Mouse (Mus musculus) kidney, postnatal 4 days (tissue): ENCODE data around the gene Slc39a13.
A peak's percentile ranks its signal among the peaks of the same experiment; 100 is the strongest.
"Not testable (repeated sequence)": the region's sequence is repeated elsewhere in the genome, so short reads cannot be mapped to it uniquely, and the experiment has no call there.

Source experiments
- DNase-seq, 2 experiments: peaks; one replicate each; pipeline ENCODE4 v3.0.0; 2021; ENCODE audit warnings: mixed read lengths in 2 of 2

Gene Slc39a13

GRCm38 (mm10) chr2:91070076-91070800, at the start of gene Slc39a13:
Slc39a13 (minus strand) TSS chr2:91070417.
- peak; percentile 96 to 97 for DNase-seq

- no peak for DNase-seq
Measured at GRCm38 (mm10) chr2:91119551-91119950, 49.3 kb upstream of the Slc39a13 start.

- peak in 1 of 2 experiments; percentile 29 for DNase-seq
Measured at GRCm38 (mm10) chr2:91119061-91119460, 48.8 kb upstream of the Slc39a13 start.

GRCm38 (mm10) chr2:91118647-91119046, 48.4 kb upstream of the Slc39a13 start:
- no peak for DNase-seq

- DNase-seq, result no peak
Measured at GRCm38 (mm10) chr2:91117585-91118275, 47.5 kb upstream of the Slc39a13 start, which contains the start of gene Mybpc3. Mybpc3 (plus strand) TSS chr2:91118144.

GRCm38 (mm10) chr2:91116842-91117241, 46.6 kb upstream of the Slc39a13 start:
- DNase-seq, result no peak

- no peak for DNase-seq
Measured at GRCm38 (mm10) chr2:91115578-91115970, 45.4 kb upstream of the Slc39a13 start.

- DNase-seq, result peak; percentile 99
Measured at GRCm38 (mm10) chr2:91114781-91115577, 44.8 kb upstream of the Slc39a13 start.

- DNase-seq, result no peak
Measured at GRCm38 (mm10) chr2:91113852-91114251, 43.6 kb upstream of the Slc39a13 start.

- DNase-seq, result no peak
Measured at GRCm38 (mm10) chr2:91113334-91113733, 43.1 kb upstream of the Slc39a13 start.

GRCm38 (mm10) chr2:91112491-91112890, 42.3 kb upstream of the Slc39a13 start:
- peak in 1 of 2 experiments; percentile 28 for DNase-seq

GRCm38 (mm10) chr2:91111832-91112231, 41.6 kb upstream of the Slc39a13 start:
- not testable (repeated sequence) for DNase-seq

GRCm38 (mm10) chr2:91110429-91110828, 40.2 kb upstream of the Slc39a13 start:
- DNase-seq, result no peak

- DNase-seq, result no peak
Measured at GRCm38 (mm10) chr2:91109807-91110385, 39.7 kb upstream of the Slc39a13 start.

- DNase-seq, result no peak
Measured at GRCm38 (mm10) chr2:91109241-91109640, 39.0 kb upstream of the Slc39a13 start.

- DNase-seq, result no peak
Measured at GRCm38 (mm10) chr2:91108156-91108555, 37.9 kb upstream of the Slc39a13 start.

GRCm38 (mm10) chr2:91101124-91101740, 31.0 kb upstream of the Slc39a13 start:
- DNase-seq, result peak; percentile 97 to 98

GRCm38 (mm10) chr2:91098156-91098555, 27.9 kb upstream of the Slc39a13 start:
- DNase-seq, result no peak

- no peak for DNase-seq
Measured at GRCm38 (mm10) chr2:91097015-91097414, 26.8 kb upstream of the Slc39a13 start.

GRCm38 (mm10) chr2:91096524-91096923, 26.3 kb upstream of the Slc39a13 start:
- no peak for DNase-seq

- no peak for DNase-seq
Measured at GRCm38 (mm10) chr2:91090827-91091226, 20.6 kb upstream of the Slc39a13 start.

- no peak for DNase-seq
Measured at GRCm38 (mm10) chr2:91090208-91090607, 20.0 kb upstream of the Slc39a13 start.
